Mouse (Mus musculus): ENCODE data around the gene Nlrc5.

- TF ChIP-seq POLR2A (IDR thresholded peaks at IDR 0.05; ENCODE audit: insufficient read depth, low read depth, low read length) (no peak), CTCF (IDR thresholded peaks at IDR 0.05) (no peak), EP300 (IDR thresholded peaks at IDR 0.05; ENCODE audit: insufficient read depth, low read depth, low read length) (no peak)
Measured at GRCm38 (mm10) chr8:94389531-94389930, 44.6 kb upstream of the Nlrc5 start.

Measured in heart, adult 2 months (tissue).